Mouse (Mus musculus) retina, embryonic 14.5 days (tissue): ENCODE results near the gene Carnmt1.

ENCODE experiments used
- DNase-seq: peaks from one replicate; pipeline ENCODE4 v3.0.0-alpha.2; 2015; ENCODE audit warnings: low spot score

Gene Carnmt1

GRCm38 (mm10) chr19:18712866-18713300, 42.3 kb downstream of the Carnmt1 start, which contains the start of gene D030056L22Rik:
TSS of gene D030056L22Rik (plus strand) at chr19:18713193.
- DNase-seq: peak; percentile 99

GRCm38 (mm10) chr19:18713357-18713756, 42.8 kb downstream of the Carnmt1 start:
- DNase-seq: peak; percentile 55

GRCm38 (mm10) chr19:18716374-18716773, 45.8 kb downstream of the Carnmt1 start:
- peak; percentile 85 for DNase-seq

GRCm38 (mm10) chr19:18720337-18720736, 49.8 kb downstream of the Carnmt1 start:
- DNase-seq: no peak

GRCm38 (mm10) chr19:18725186-18725585, 54.6 kb downstream of the Carnmt1 start:
- DNase-seq: no peak

GRCm38 (mm10) chr19:18730255-18730654, 59.7 kb downstream of the Carnmt1 start:
- no peak for DNase-seq

GRCm38 (mm10) chr19:18731077-18731476, 60.5 kb downstream of the Carnmt1 start:
- DNase-seq: no peak

- DNase-seq: no peak
Observed at GRCm38 (mm10) chr19:18735901-18736300, 65.3 kb downstream of the Carnmt1 start.

- DNase-seq: no peak
Observed at GRCm38 (mm10) chr19:18739146-18739545, 68.6 kb downstream of the Carnmt1 start.

GRCm38 (mm10) chr19:18743946-18744345, 73.4 kb downstream of the Carnmt1 start:
- DNase-seq: no peak

GRCm38 (mm10) chr19:18746576-18747340, 76.2 kb downstream of the Carnmt1 start:
- DNase-seq: no peak

GRCm38 (mm10) chr19:18747379-18747778, 76.8 kb downstream of the Carnmt1 start:
- DNase-seq: no peak

GRCm38 (mm10) chr19:18749598-18750339, 79.2 kb downstream of the Carnmt1 start, which contains the start of gene Trpm6:
TSS of gene Trpm6 (plus strand) at chr19:18749983.
- DNase-seq: peak; percentile 29
